Mouse (Mus musculus): ENCODE results near the gene Homer3. TPM values are rescaled to one million over a fixed set of nuclear protein-coding genes. Genes with fewer than 3 reads are reported as not detected.
A peak's percentile ranks its signal among the peaks of the same experiment; 100 is the strongest.

Homer3 gene
- polyA plus RNA-seq, 1 experiment from 2014 or later = 4.7 TPM

DNA sequence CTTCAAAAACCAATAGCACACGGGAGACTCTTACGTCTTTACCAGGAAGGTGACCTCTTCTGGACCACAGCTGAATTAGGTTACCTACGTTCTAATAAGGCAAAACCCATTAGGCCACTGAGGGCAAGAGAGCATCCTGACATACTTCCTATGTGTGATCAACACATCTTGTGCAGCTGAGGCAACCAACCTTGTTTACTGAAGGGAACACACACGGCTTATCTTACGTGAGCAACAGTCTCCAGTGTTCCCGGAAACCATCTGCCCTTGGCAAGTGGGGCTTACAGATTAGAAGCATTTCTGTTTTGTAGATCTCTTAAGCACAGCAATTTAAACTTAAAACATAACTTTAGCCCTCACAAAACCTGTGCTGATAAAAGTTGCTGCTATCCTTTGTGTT lies 44.9 kb downstream of the Homer3 start:
- peak; percentile 72 for ATAC-seq (ENCODE audit: low read depth)
- 65% methylated on average over 6 of the region's 6 CpGs for WGBS (ENCODE audit: insufficient replicate concordance)
- no peak overlapping the region for H3K4me3 ChIP-seq (ENCODE audit: low read depth, low read length)
- peak overlapping the region; percentile 14; the same call in 1 of the 2 replicates for H3K4me2 ChIP-seq (ENCODE audit: low read depth, low read length)
- H3K4me1 ChIP-seq (ENCODE audit: control insufficient read depth, low read depth, low read length) = peaks cover 25% of the 10 kb centered on the region
- no peaks in the 10 kb centered on the region for H3K9me3 ChIP-seq (replicated peaks; ENCODE audit: control insufficient read depth, low read length)
- no peak overlapping the region for H3K9ac ChIP-seq (ENCODE audit: low read depth, low read length)
- H3K27ac ChIP-seq (ENCODE audit: low read length) = peak overlapping the region; percentile 83
- no peaks in the 10 kb centered on the region for H3K27me3 ChIP-seq (ENCODE audit: control insufficient read depth, insufficient read depth, low read depth, low read length)
- H3K36me3 ChIP-seq (ENCODE audit: control insufficient read depth, insufficient read depth) = peaks cover 18% of the 10 kb centered on the region

DNA sequence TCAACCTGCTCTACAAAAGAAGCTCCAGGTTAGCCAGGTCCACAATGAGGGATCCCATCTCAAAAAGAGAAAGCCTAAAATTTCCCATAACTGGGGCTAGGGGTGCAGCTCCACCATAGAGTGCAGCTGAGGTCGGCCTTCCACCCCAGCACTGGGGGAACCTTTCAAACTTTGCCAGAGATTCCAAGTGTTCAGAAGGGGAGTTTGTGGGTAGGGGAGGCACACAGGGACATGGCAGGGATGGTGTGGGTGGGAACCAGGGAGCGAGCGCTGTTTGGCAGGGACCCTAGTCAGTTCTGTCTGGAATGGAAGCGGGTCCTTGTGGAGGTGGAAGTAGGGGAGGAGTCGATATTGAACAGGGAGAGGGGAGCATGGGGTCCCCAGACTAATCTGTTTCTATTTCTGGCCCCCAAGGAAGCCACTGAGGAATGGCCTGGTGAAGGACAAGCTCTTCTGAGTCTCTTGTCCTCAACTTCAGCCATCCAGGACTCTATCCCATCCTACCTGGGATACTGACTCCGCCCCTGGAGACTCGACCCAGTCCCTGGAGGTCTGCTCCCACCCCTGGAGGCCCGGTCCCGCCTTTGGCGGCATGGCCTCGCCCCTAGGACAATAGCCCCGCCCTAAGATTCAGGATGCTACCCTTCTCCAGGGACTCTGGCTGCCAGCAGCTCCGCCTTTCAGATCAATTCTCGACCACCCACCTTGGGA lies 46.7 kb downstream of the Homer3 start, which contains the start of gene Gdf1:
Gene Gdf1, plus strand, starts transcription at position 694 of the 711 bp plus-strand sequence.
- no peaks in the 10 kb centered on the region for H3K27me3 ChIP-seq (ENCODE audit: control insufficient read depth, insufficient read depth, low read depth, low read length)
- peaks cover 25% of the 10 kb centered on the region for H3K4me1 ChIP-seq (ENCODE audit: control insufficient read depth, low read depth, low read length)
- no peak within 1 kb of the TSS for H3K9ac ChIP-seq (ENCODE audit: low read depth, low read length)
- H3K4me3 ChIP-seq (ENCODE audit: low read depth, low read length) = no peak within 1 kb of the TSS
- no peaks in the 10 kb centered on the region for H3K9me3 ChIP-seq (replicated peaks; ENCODE audit: control insufficient read depth, low read length)
- ATAC-seq (ENCODE audit: low read depth) = no peak
- H3K27ac ChIP-seq (ENCODE audit: low read length) = peak within 1 kb of the TSS; percentile 83
- no peak within 1 kb of the TSS for H3K4me2 ChIP-seq (ENCODE audit: low read depth, low read length)
- peaks cover 35% of the 10 kb centered on the region for H3K36me3 ChIP-seq (ENCODE audit: control insufficient read depth, insufficient read depth)
- WGBS (ENCODE audit: insufficient replicate concordance) = 40% methylated on average over 14 of the region's 14 CpGs

DNA sequence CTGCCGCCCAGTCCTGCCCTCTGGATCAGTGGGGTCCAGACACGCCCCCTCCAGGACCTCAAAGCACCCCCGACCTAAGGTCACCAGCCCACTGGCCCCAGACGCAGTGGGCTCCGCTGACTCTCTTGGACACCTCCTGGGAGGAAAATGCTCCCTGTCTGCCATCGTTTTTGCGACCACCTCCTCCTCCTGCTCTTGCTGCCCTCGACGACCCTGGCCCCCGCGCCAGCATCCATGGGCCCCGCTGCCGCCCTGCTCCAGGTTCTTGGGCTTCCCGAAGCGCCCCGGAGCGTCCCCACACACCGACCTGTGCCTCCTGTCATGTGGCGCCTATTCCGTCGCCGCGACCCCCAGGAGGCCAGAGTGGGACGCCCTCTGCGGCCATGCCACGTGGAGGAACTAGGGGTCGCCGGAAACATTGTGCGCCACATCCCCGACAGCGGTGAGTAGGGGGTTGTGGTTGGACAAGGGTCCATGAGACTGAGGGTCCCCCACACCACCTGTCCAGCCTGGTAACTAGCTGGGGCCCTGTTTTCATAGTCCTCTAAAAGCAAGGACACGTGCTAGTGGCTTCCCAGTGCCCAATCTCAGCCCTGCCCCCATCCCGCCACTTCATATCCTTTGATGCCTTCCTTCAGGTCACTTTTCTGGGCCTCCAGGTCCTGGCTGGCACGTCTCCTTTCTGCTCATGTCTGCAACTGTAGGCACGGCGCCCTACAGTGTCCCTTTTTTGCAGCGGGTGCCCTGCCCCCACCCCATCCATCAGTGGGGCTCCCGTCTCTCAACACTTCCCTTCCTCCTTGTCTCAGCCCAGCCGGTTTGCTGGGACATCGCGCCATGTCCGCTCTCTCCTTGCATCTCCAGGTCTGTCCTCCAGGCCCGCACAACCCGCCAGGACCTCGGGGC lies 47.5 kb downstream of the Homer3 start:
- Histone ChIP-seq H3K27me3 (ENCODE audit: control insufficient read depth, insufficient read depth, low read depth, low read length) (no peaks in the 10 kb centered on the region), H3K4me2 (ENCODE audit: low read depth, low read length) (no peak overlapping the region), H3K4me1 (ENCODE audit: control insufficient read depth, low read depth, low read length) (peaks cover 25% of the 10 kb centered on the region), H3K4me3 (ENCODE audit: low read depth, low read length) (no peak overlapping the region), H3K9me3 (replicated peaks; ENCODE audit: control insufficient read depth, low read length) (no peaks in the 10 kb centered on the region), H3K27ac (ENCODE audit: low read length) (no peak overlapping the region), H3K36me3 (ENCODE audit: control insufficient read depth, insufficient read depth) (peaks cover 43% of the 10 kb centered on the region), H3K9ac (ENCODE audit: low read depth, low read length) (no peak overlapping the region)
- WGBS (ENCODE audit: insufficient replicate concordance) = 13% methylated on average over 45 of the region's 45 CpGs
- no peak for ATAC-seq (ENCODE audit: low read depth)

- 54% methylated on average over 53 of the region's 53 CpGs for WGBS (ENCODE audit: insufficient replicate concordance)
- H3K4me2 ChIP-seq (ENCODE audit: low read depth, low read length) = no peak overlapping the region
- peak; percentile 43; the same call in 1 of the 2 replicates for ATAC-seq (ENCODE audit: low read depth)
- H3K36me3 ChIP-seq (ENCODE audit: control insufficient read depth, insufficient read depth) = peaks cover 51% of the 10 kb centered on the region
- H3K27ac ChIP-seq (ENCODE audit: low read length) = no peak overlapping the region
- H3K4me1 ChIP-seq (ENCODE audit: control insufficient read depth, low read depth, low read length) = peaks cover 25% of the 10 kb centered on the region
- no peaks in the 10 kb centered on the region for H3K27me3 ChIP-seq (ENCODE audit: control insufficient read depth, insufficient read depth, low read depth, low read length)
- no peak overlapping the region for H3K4me3 ChIP-seq (ENCODE audit: low read depth, low read length)
- no peaks in the 10 kb centered on the region for H3K9me3 ChIP-seq (replicated peaks; ENCODE audit: control insufficient read depth, low read length)
- no peak overlapping the region for H3K9ac ChIP-seq (ENCODE audit: low read depth, low read length)
Observed at GRCm38 (mm10) chr8:70330741-70331364, 48.2 kb downstream of the Homer3 start.

- Histone ChIP-seq H3K9ac (ENCODE audit: low read depth, low read length) (no peak overlapping the region), H3K27me3 (ENCODE audit: control insufficient read depth, insufficient read depth, low read depth, low read length) (no peaks in the 10 kb centered on the region), H3K4me2 (ENCODE audit: low read depth, low read length) (no peak overlapping the region), H3K36me3 (ENCODE audit: control insufficient read depth, insufficient read depth) (peaks cover 58% of the 10 kb centered on the region), H3K4me3 (ENCODE audit: low read depth, low read length) (no peak overlapping the region), H3K9me3 (replicated peaks; ENCODE audit: control insufficient read depth, low read length) (no peaks in the 10 kb centered on the region), H3K4me1 (ENCODE audit: control insufficient read depth, low read depth, low read length) (peaks cover 25% of the 10 kb centered on the region), H3K27ac (ENCODE audit: low read length) (no peak overlapping the region)
- WGBS (ENCODE audit: insufficient replicate concordance) = 91% methylated on average over 19 of the region's 19 CpGs
- no peak for ATAC-seq (ENCODE audit: low read depth)
Observed at GRCm38 (mm10) chr8:70331526-70331925, 48.9 kb downstream of the Homer3 start.

DNA sequence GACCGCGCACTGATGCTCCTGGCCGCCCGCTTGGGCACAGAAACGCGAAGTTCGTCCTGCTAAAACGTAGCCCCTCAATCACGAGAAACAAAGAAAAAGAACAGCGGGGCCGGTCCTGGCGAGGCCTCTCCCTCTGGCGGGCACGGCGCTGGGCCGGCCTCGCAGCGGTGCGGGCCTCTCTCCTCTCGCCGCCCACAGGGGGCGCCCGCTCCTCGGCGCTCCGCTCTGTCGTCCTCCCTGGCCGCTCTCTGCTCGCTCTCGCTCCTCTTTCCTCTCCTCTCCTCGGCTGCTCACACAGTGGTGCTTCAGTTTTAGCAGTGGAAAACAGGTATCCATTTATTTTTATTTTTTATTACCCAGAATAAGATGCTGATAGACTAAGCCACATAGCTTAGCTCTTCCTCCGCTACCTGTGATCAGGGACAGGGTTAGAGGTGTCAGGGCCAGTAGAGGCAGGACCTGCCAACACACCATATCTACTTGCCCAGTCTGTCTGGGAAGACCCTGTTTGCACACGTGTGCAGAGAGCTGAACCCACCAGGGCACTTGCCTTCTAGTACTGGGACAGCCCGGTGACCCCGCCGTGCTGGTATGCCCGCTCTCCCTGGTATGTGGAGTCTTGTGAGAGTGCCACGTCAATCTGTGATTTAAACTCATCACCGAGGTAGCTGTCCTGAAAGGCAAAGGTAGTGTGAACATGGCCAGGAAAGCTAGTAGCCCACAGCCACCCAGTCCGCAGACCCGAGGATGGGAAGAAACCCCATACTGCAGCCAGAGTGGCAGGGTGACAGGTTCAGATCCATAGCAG lies 49.6 kb downstream of the Homer3 start:
- Histone ChIP-seq H3K4me2 (ENCODE audit: low read depth, low read length) (no peak overlapping the region), H3K4me3 (ENCODE audit: low read depth, low read length) (no peak overlapping the region), H3K9ac (ENCODE audit: low read depth, low read length) (no peak overlapping the region), H3K27ac (ENCODE audit: low read length) (no peak overlapping the region), H3K27me3 (ENCODE audit: control insufficient read depth, insufficient read depth, low read depth, low read length) (no peaks in the 10 kb centered on the region), H3K4me1 (ENCODE audit: control insufficient read depth, low read depth, low read length) (peaks cover 25% of the 10 kb centered on the region), H3K9me3 (replicated peaks; ENCODE audit: control insufficient read depth, low read length) (no peaks in the 10 kb centered on the region), H3K36me3 (ENCODE audit: control insufficient read depth, insufficient read depth) (peaks cover 65% of the 10 kb centered on the region)
- ATAC-seq (ENCODE audit: low read depth) = peak; percentile 37; the same call in 1 of the 2 replicates
- WGBS (ENCODE audit: insufficient replicate concordance) = 58% methylated on average over 40 of the region's 41 CpGs

DNA sequence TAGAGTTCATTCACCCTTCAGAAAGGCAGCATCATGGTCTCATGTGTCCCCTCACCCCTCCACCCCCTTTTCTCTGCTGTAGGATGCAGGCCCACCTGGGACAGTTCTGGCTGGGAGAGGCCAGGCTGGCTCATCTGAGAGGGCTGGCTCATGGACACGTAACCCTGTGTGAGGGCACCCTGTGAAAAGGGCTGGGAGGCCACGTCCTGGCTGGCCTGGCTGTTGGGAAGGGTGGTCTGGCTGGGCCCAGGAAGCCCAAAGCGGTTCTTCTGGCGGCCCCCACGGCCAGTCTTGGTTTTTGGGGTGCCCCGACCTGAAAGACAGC lies 50.2 kb downstream of the Homer3 start:
- H3K4me2 ChIP-seq (ENCODE audit: low read depth, low read length) = no peak overlapping the region
- no peaks in the 10 kb centered on the region for H3K27me3 ChIP-seq (ENCODE audit: control insufficient read depth, insufficient read depth, low read depth, low read length)
- no peak overlapping the region for H3K27ac ChIP-seq (ENCODE audit: low read length)
- H3K9me3 ChIP-seq (replicated peaks; ENCODE audit: control insufficient read depth, low read length) = no peaks in the 10 kb centered on the region
- ATAC-seq (ENCODE audit: low read depth) = no peak
- peaks cover 71% of the 10 kb centered on the region for H3K36me3 ChIP-seq (ENCODE audit: control insufficient read depth, insufficient read depth)
- 86% methylated on average over 6 of the region's 6 CpGs for WGBS (ENCODE audit: insufficient replicate concordance)
- no peak overlapping the region for H3K9ac ChIP-seq (ENCODE audit: low read depth, low read length)
- no peak overlapping the region for H3K4me3 ChIP-seq (ENCODE audit: low read depth, low read length)
- H3K4me1 ChIP-seq (ENCODE audit: control insufficient read depth, low read depth, low read length) = peaks cover 22% of the 10 kb centered on the region

- Histone ChIP-seq H3K27ac (ENCODE audit: low read length) (no peak overlapping the region), H3K9ac (ENCODE audit: low read depth, low read length) (no peak overlapping the region), H3K9me3 (replicated peaks; ENCODE audit: control insufficient read depth, low read length) (no peaks in the 10 kb centered on the region), H3K4me1 (ENCODE audit: control insufficient read depth, low read depth, low read length) (no peaks in the 10 kb centered on the region), H3K36me3 (ENCODE audit: control insufficient read depth, insufficient read depth) (peaks cover 98% of the 10 kb centered on the region), H3K4me2 (ENCODE audit: low read depth, low read length) (no peak overlapping the region), H3K4me3 (ENCODE audit: low read depth, low read length) (no peak overlapping the region), H3K27me3 (ENCODE audit: control insufficient read depth, insufficient read depth, low read depth, low read length) (no peaks in the 10 kb centered on the region)
- no peak for ATAC-seq (ENCODE audit: low read depth)
- 81% methylated on average over 7 of the region's 7 CpGs for WGBS (ENCODE audit: insufficient replicate concordance)
Observed at GRCm38 (mm10) chr8:70338931-70339330, 56.3 kb downstream of the Homer3 start.

Data from liver, embryonic 16.5 days (tissue).